Mouse (Mus musculus) gastrocnemius, postnatal 4 days (tissue): ENCODE data around the gene Ubtd1. TPM values are rescaled to one million over a fixed set of nuclear protein-coding genes. Genes with fewer than 3 reads are reported as not detected.

Source experiments
- DNase-seq, 2 experiments: peaks; one replicate each; pipeline ENCODE4 v3.0.0; 2021 to 2022; ENCODE audit warnings: low spot score in 2 of 2, mixed read lengths in 2 of 2
- total RNA-seq, 2 experiments: library from RNA; stranded (reverse); gene quantifications; 2 replicates each; pipeline ENCODE4 v1.2.3; 2021

The Ubtd1 gene
- total RNA-seq, 2 experiments from 2014 or later, result 37.5 to 39.7 TPM

DNA sequence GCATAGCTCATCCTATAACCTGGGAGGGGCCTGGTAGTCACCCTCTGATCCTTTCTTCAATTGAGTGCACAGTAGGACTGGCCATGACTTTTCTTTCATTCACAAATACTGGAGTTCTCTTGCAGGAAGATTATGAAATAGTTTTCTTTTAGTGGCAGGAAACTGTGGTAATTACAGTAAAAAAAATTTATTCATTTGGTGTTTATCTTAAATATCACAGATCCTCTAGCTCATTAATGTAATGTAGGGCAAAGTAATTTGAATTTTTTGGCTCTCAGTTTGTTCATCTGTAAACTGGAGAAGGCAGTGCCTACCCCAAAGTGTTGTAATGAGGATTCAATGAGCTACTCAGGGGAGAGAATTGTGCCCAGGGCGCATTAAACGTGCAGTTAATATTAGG is 11.4 kb downstream of the Ubtd1 start:
- DNase-seq, result no peak

- peak; percentile 84 to 94 for DNase-seq
Observed at GRCm38 (mm10) chr19:41993484-41993883, 11.9 kb downstream of the Ubtd1 start.

DNA sequence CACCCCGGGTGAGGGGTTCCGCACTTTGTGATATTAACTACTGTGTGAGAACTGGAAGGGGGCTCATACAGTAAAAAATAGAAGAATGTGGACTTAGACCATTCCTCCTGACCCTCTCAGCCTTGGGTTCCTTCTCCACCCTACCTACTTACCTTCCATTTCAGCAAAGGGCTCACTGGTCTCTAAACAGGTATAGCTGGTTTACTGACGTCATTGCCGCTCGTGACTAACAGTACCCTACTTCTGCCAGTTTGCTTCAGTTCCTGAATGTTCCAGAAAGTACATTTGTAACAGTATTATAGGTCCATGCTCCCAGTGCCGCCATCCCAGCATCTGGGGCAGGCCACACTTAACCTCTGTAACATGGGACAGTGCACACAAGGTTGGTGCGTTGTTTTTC is 12.5 kb downstream of the Ubtd1 start:
- DNase-seq, result no peak

DNA sequence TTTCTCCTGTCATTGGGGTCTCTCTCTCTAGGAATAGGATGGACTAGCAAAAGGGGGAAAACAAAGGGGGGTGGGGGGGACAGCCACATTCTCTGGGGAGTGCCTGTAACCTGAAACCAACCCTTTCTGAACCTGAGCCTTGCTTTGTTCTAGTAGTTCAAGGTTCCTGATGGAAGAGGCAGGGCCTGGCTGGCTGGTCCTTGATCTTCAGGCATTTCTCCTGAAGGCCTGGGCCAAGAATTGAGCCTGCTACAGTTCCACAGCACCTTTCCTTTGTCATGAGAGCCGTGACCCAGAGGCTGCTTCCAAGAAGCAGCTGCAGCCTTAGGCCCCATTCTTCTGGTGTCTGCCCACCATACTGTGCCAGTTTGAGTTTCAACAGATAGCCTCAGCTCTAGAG is 13.9 kb downstream of the Ubtd1 start:
- DNase-seq, result no peak

DNA sequence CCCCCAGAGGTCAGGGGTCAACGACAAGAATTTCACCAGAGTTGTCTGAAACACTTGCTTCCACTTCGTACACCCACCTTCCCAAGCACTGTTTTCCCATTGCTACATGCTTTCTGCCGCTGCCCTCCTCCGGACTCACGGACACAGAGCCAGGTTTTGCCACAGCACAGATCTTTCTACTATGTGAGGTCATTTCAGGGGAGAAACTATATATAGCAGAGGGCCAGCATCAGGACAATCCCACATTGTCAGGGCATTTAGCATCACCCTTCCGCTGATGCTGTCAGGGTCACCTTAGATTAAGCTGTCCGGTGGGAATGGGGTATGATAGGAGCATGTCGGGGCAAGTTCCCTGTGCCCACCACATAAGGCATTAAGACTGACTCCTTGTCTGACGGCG is 15.5 kb downstream of the Ubtd1 start:
- no peak for DNase-seq

GRCm38 (mm10) chr19:41998770-41999548 is 17.4 kb downstream of the Ubtd1 start:
- DNase-seq, result no peak

DNA sequence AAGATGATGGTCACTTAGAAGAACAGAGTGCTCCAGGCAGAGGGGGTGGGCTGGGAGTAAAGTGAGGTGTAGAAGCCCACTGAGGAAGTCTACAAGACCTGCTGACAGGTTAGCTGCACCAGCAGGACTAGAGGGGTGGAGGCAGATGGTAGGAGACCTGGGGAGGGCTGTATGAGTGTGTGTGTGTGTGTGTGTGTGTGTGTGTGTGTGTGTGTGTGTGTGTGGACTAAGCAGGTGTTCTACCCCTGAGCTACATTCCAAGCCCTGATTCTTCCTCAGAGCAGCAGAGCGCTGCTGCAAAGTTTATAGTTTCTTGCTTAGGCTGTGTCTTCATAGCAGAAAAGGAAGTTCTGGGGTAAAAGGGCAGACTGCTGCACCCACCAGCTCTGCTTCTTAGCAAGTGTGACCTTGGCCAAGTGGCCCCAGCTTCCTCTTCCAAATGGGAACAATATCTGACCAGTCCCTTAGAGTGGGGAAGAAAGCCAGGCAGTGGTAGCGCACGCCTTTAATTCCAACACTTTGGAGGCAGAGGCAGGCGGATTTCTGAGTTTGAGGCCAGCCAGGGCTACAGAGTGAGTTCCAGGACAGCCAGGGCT is 18.2 kb downstream of the Ubtd1 start:
- no peak for DNase-seq

DNA sequence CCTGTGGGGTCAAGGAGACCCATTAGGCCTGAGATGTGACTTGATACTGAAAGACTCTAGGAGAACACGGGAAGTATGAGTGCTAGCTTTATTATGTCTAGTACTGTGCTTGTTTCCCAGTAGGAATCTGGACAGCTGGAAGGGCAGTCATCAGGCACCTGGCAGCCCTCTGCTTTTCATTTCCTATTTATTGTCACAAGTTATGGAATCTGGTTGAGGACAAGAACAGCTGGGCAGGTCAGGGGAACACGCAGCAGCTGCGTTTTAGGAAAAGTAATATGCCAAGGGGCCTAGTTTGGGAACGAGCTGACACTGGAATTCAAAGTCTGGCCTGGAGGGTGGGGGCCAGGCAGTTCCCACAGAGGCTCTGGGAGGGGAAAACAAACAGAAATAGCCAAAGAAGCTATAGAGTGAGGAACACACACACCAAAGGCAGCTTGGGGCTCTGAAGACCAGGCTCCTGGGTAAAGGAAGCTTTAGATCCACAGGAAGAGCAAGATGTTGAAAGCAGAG is 18.9 kb downstream of the Ubtd1 start:
- DNase-seq, result peak in 1 of 2 experiments; percentile 59

GRCm38 (mm10) chr19:42001253-42001980 is 19.9 kb downstream of the Ubtd1 start:
- no peak for DNase-seq

GRCm38 (mm10) chr19:42004258-42004657 is 22.7 kb downstream of the Ubtd1 start:
- DNase-seq, result no peak

DNA sequence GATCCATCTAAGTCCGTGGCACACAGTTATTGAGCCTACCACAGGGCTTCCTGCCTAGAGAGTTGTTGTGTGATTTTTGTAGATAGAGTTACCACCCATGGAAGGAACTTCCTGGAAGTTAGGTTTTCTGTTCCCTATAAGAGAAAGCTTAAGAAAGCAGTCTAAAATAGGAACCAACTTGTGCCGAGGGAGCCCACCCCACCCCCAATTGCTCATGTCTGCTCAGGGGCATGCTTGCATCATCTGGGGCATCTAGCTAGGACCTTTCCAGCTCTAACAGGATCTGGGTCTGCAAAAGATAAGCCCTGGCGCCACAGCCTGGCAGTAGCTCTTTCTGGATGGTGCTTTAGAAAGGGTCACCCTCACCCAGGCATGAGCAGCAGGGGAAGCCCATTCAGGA is 24.1 kb downstream of the Ubtd1 start:
- no peak for DNase-seq

GRCm38 (mm10) chr19:42006568-42006967 is 25.0 kb downstream of the Ubtd1 start:
- DNase-seq, result no peak

DNA sequence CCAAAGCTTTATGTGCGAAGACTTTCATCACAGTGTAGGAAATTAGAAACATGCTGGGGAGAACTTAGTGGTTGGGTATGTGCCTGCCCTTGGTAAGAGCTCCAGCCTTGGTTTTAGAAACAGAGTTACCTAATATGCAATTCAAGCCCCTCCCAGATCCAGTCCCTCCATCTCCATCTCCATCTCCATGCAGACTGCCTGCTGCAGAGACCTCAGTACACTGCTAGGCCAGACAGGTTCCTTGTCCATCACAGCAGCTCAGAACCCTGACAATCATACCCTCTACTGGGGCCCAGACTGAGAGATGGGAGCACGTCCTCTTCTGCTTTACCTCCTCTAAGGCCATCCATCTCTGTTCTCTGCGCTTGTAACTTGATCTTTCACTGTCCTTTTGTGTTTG is 27.0 kb downstream of the Ubtd1 start:
- DNase-seq, result no peak

DNA sequence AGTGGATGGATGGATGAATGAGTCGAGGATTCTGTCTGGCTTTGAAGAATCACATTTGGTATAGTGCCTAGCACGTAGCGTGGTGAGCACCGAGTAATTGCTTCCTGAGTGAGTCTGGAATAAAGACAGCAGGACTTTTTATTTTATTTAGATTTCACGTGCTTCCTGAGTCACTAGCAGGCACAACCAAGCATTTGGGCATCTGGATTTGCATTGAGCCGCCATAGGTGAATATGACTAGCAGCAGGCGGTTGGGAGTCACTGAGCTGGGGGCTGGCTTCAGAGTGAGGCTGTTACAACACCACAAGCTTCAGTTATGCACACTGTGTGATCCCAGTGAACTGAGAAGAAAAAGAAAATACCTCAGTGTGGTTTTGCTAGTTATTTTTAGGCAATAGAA is 27.5 kb downstream of the Ubtd1 start:
- DNase-seq, result no peak

GRCm38 (mm10) chr19:42010436-42010835 is 28.9 kb downstream of the Ubtd1 start:
- no peak for DNase-seq

- DNase-seq, result no peak
Observed at GRCm38 (mm10) chr19:42011123-42011522, 29.6 kb downstream of the Ubtd1 start.

DNA sequence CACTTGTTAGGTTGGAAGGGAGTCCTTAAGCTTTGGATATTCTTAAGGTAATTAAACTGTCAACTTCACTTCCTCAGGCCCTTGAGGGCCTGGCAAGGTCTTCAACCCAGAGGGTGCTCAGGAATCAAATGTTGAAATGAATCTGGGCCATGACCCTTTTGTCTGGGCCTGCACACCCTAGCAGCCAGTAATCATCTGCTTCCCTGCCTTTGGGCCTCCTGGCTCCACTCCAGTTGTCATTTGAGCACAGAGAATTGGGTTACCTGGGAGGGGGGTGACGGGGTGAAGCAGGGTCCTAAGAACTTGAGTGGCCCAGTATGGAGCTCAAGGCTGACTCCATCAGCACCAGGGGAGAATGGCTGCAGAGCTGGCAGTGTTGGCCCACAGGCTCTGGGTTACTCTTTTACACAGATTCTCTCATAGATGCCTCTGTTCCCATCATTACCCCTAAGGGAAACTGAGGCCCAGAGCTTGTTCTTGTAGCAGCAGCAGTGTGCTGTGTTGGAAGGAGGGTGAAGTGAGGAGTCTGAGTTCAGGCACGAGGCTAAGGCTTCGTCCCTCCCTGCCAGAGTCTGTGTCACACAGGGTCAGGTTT is 32.8 kb downstream of the Ubtd1 start:
- no peak for DNase-seq

GRCm38 (mm10) chr19:42015001-42015400 is 33.4 kb downstream of the Ubtd1 start:
- no peak for DNase-seq

DNA sequence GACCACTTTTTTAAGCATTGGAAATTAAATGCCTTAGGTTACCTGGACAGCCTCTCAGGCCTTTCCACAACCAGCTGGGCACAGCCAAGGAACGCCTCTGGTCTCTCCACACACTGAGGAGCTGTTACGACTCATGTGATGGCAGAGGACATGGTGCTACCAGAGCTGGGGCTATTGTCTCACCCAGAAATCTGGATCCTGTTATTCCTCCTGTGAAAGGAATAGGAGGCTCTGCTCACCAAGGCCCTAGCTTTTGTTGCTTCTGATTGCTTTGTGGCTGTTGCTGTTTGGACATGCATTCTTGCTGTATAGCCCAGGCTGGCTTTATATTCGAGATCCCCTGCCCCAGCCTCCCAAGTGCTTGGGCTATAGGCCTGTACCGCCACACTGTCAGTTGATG is 34.7 kb downstream of the Ubtd1 start:
- DNase-seq, result no peak

DNA sequence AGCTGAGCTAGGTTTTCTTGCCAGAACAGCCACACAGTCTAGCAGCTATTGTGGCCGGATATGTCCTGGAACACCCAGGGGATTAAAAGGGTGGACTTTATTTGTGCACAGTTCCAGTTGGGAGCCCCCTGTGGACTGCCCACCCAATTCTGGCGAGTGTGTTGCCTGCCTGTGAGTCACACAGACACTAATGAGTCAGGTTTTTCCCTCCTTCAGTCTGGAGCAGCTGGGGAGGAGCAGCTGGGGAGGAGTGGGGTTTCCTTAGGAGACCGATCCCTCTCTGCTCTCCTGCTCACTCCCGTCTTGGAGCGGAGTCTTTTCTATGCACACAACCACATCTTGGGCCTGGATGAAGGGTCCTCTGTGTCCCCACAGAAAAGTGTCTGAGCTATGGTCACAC is 35.3 kb downstream of the Ubtd1 start:
- DNase-seq, result no peak

DNA sequence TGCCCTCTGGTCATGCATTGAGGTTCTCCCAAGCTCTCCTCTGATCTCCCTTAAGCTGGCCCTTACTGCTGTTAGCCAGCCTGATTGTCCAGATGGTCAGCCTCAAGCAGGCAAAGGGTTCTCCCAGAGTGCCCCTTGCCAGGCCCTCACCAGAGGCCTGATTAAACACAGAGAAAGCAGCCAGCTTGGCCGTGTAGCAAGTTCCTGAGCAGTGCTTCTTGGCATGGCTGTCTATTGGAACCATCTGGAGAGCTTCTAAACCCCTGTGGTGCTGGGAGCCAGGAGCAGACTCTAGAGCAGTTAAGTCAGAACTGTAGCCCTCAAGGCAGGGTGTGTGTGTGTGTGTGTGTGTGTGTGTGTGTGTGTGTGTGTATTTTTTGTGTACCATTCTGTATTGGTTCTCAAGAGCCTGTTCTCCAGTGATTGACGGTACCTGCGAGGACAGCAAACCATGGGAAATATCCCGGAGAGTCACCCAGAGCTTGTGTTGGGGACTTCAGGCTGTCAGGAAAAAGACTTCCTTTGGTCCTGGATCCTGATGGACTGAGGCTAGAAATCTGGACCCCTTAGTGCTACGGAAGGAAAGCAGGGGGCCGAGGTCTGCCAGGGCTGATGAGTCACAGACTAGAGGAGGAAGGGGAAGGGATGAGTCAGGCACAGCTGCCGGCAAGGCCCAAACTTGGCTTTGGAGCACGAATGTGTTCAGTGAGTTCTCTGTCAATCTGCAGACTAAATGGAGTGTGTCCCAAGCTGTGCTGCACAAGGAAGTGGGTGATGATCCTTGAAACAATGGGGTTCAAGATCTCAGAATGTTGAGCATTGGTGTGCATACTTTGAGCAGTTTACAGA is 36.1 kb downstream of the Ubtd1 start:
- peak in 1 of 2 experiments; percentile 74 for DNase-seq
